Mouse (Mus musculus) erythroblast, embryonic 14.5 days (primary cell): ENCODE measurements around the gene Slc6a3.

ENCODE experiments used
- GATA1 ChIP-seq: IDR thresholded peaks from 2 replicates; pipeline ENCODE4 v1.6.1; 2012; ENCODE audit warnings: low read length, inconsistent platforms, mixed read lengths
- TAL1 ChIP-seq: IDR thresholded peaks from 3 replicates; pipeline ENCODE4 v1.6.1; 2012; ENCODE audit warnings: low read length, inconsistent platforms, mixed read lengths

DNA sequence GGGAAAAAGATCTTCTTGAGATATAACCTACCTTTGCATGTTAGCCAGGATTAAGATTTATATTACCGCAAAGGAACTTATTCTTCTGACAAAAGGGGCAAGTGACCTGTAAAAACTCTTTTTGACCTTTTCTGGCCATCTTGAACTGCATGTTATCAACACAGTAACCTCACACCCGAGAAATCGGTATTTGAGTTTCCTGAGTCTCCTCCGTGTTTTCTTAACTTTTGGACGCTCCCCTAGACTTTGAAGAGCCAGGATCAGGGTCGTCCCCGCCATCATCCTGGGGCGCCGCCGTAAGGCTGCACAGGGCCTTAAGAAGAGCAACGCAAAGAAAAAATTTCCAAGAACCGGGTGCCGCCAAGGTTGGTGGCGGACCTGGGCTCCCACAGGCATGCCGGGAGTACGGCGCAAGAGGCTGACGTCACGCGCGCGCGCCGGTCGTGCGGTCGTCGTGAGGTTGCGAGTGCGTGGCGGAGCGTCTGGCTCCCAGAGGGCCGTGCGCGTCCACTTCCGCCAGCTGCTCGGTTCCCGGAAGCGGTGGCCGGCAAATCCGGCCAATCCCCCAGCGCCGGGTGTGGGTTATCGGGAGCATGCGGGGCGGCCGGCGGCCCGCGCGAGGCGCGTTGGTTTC, 67.1 kb downstream of the Slc6a3 start, which contains the start of gene Clptm1l:
- TF ChIP-seq GATA1 (no peak), TAL1 (no peak)
